Mouse (Mus musculus) testis, postnatal 14 days (tissue): ENCODE data around the gene Flrt1.

ENCODE experiments used
- DNase-seq: peaks from one replicate; pipeline ENCODE4 v3.0.0; 2021; ENCODE audit warnings: low spot score

Flrt1 gene

GRCm38 (mm10) chr19:7130317-7130716, 24.8 kb upstream of the Flrt1 start:
- no peak for DNase-seq

GRCm38 (mm10) chr19:7128551-7129475, 23.3 kb upstream of the Flrt1 start:
- no peak for DNase-seq

GRCm38 (mm10) chr19:7126933-7127332, 21.4 kb upstream of the Flrt1 start:
- DNase-seq, result no peak

- no peak for DNase-seq
Measured at GRCm38 (mm10) chr19:7126209-7126608, 20.7 kb upstream of the Flrt1 start.

GRCm38 (mm10) chr19:7125526-7126156, 20.1 kb upstream of the Flrt1 start:
- no peak for DNase-seq

GRCm38 (mm10) chr19:7122698-7123306, 17.3 kb upstream of the Flrt1 start:
- DNase-seq, result no peak

GRCm38 (mm10) chr19:7122277-7122676, 16.7 kb upstream of the Flrt1 start:
- no peak for DNase-seq

GRCm38 (mm10) chr19:7121252-7121651, 15.7 kb upstream of the Flrt1 start:
- DNase-seq, result no peak

GRCm38 (mm10) chr19:7117653-7118307, 12.3 kb upstream of the Flrt1 start:
- DNase-seq, result no peak

GRCm38 (mm10) chr19:7117141-7117540, 11.6 kb upstream of the Flrt1 start:
- no peak for DNase-seq

GRCm38 (mm10) chr19:7116038-7116731, 10.7 kb upstream of the Flrt1 start:
- DNase-seq, result no peak

- DNase-seq, result no peak
Measured at GRCm38 (mm10) chr19:7113574-7113973, 8.0 kb upstream of the Flrt1 start.

GRCm38 (mm10) chr19:7112628-7113027, 7.1 kb upstream of the Flrt1 start:
- DNase-seq, result no peak

- DNase-seq, result no peak
Measured at GRCm38 (mm10) chr19:7111710-7112109, 6.2 kb upstream of the Flrt1 start.

GRCm38 (mm10) chr19:7111309-7111708, 5.8 kb upstream of the Flrt1 start:
- DNase-seq, result no peak

- no peak for DNase-seq
Measured at GRCm38 (mm10) chr19:7110875-7111274, 5.3 kb upstream of the Flrt1 start.

- no peak for DNase-seq
Measured at GRCm38 (mm10) chr19:7110097-7110496, 4.6 kb upstream of the Flrt1 start.

- no peak for DNase-seq
Measured at GRCm38 (mm10) chr19:7108114-7108905, 2.8 kb upstream of the Flrt1 start.

- no peak for DNase-seq
Measured at GRCm38 (mm10) chr19:7107174-7107573, 1.6 kb upstream of the Flrt1 start.

- DNase-seq, result no peak
Measured at GRCm38 (mm10) chr19:7106566-7106965, 1.0 kb upstream of the Flrt1 start.

GRCm38 (mm10) chr19:7103993-7104401, 1.5 kb downstream of the Flrt1 start:
- no peak for DNase-seq
